In the genomic region with DNA sequence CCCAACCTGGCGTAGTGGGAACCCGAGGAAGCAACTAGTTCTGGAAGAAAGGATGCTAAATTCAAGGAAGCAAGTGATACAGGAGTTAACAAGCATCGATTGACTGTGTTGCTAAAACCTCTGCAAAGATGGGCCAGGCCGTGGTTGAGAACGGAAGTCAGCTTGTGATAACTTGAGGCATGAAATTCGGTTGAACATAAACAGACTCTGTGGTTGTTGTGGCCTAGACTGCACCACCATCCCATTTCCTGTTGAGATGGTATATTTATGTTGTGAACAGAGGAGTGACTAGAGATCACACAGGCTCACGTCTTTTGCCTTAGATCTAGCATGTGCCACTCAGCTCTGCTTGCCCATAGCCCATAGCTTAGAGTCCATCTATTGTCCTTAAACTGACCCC, we compare ENCODE assay signal across 16 mouse cellular contexts. TPM values are rescaled to one million over a fixed set of nuclear protein-coding genes. Genes with fewer than 3 reads are reported as not detected.
DNase-seq lines count a peak whose midpoint lies in the region; ATAC-seq and TF ChIP-seq lines count a peak whose summit lies in the region.
"Had no signal": no experiment of that assay in that cellular context is flagged by ENCODE, and none has a peak within 500 bp of the region (broad histone marks: within the 10 kb centered on the region; RNA-seq: fewer than 3 reads in every experiment).

No protein-coding gene starts in this region.

- H3K4me1 ChIP-seq in intestine, postnatal 0 days (replicated peaks; ENCODE audit: control insufficient read depth, insufficient read depth, low read length) = no peaks in the 10 kb centered on the region
- H3K4me1 ChIP-seq: forebrain, embryonic 13.5 days; heart, embryonic 13.5 days; stomach, embryonic 15.5 days had no signal

- no peak overlapping the region for H3K4me2 ChIP-seq in intestine, postnatal 0 days (replicated peaks; ENCODE audit: low read depth)
- H3K4me2 ChIP-seq: forebrain, embryonic 13.5 days; heart, embryonic 13.5 days; stomach, embryonic 15.5 days had no signal

- TF ChIP-seq CTCF in intestine, postnatal 0 days (IDR thresholded peaks at IDR 0.05; ENCODE audit: low read depth) = no peak

- H3K9ac ChIP-seq in intestine, postnatal 0 days (ENCODE audit: low read depth, low read length) = no peak overlapping the region
- H3K9ac ChIP-seq: forebrain, embryonic 13.5 days; heart, embryonic 13.5 days; stomach, embryonic 15.5 days had no signal

- no peaks in the 10 kb centered on the region for H3K9me3 ChIP-seq in intestine, postnatal 0 days (ENCODE audit: control insufficient read depth)
- H3K9me3 ChIP-seq: forebrain, embryonic 13.5 days; heart, embryonic 13.5 days; stomach, embryonic 15.5 days had no signal

- no peak overlapping the region for H3K27ac ChIP-seq in intestine, postnatal 0 days (ENCODE audit: low read depth, low read length)
- H3K27ac ChIP-seq: forebrain, embryonic 13.5 days; heart, embryonic 13.5 days; hindbrain, postnatal 0 days; stomach, embryonic 15.5 days had no signal

- no peaks in the 10 kb centered on the region for H3K27me3 ChIP-seq in intestine, postnatal 0 days (replicated peaks; ENCODE audit: control insufficient read depth, insufficient read depth, low read length)
- H3K27me3 ChIP-seq: CH12.LX; forebrain, embryonic 13.5 days; heart, embryonic 13.5 days; stomach, embryonic 15.5 days had no signal

- no peaks in the 10 kb centered on the region for H3K36me3 ChIP-seq in intestine, postnatal 0 days (ENCODE audit: control insufficient read depth, insufficient read depth)
- H3K36me3 ChIP-seq: heart, embryonic 13.5 days; stomach, embryonic 15.5 days had no signal

- intact Hi-C loops in left cerebral cortex, postnatal 10 days (cut with DNase I) = no loop called here

- no peak for ATAC-seq in intestine, postnatal 0 days
- ATAC-seq: forebrain, embryonic 13.5 days; hindbrain, postnatal 0 days had no signal

- H3K4me3 ChIP-seq in intestine, postnatal 0 days (ENCODE audit: low read depth, low read length) = no peak overlapping the region
- H3K4me3 ChIP-seq: forebrain, embryonic 13.5 days; heart, embryonic 13.5 days; megakaryocyte, embryonic 14.5 days; stomach, embryonic 15.5 days had no signal

- peak; percentile 19 for DNase-seq in spleen, adult 12 weeks (ENCODE audit: low spot score)
- no peak for DNase-seq in spleen, postnatal 4 days (ENCODE audit: low spot score in 2 of 2)
- DNase-seq in lung, postnatal 25 days (ENCODE audit: low spot score) = peak; percentile 18
- peak; percentile 54 to 60 for DNase-seq in spleen, postnatal 36 days (ENCODE audit: low spot score in 2 of 2)
- DNase-seq in kidney, adult 11 months = no peak
- DNase-seq in left cerebral cortex, postnatal 10 days (ENCODE audit: extremely low spot score in 1 of 2, low spot score in 2 of 2) = no peak
- no peak for DNase-seq in kidney, postnatal 36 days
- DNase-seq: cerebellum, adult 8-10 months; kidney, postnatal 10 days had no signal

- WGBS in intestine, postnatal 0 days = 76% methylated on average over 7 of the region's 7 CpGs

RNA-seq across cellular contexts. Expression of gene St8sia6, which starts 36.5 kb away (rescaled TPM):
- total RNA-seq in left cerebral cortex, postnatal 10 days (2021) = under 1 TPM; 0.73 to 0.87 TPM
- 0.60 and 0.65 TPM in 2 replicates for polyA plus RNA-seq in intestine, postnatal 0 days (2015; fragmentation: Nextera tagmentation; extraction: Ambion mirVana)

Comparison
In these comparisons a context has a peak if more than half of its experiments do, and no peak if none do; other contexts are left out.
1. DNase-seq: peak in spleen, adult 12 weeks (single experiment), lung, postnatal 25 days (single experiment) and spleen, postnatal 36 days (2 of 2); none in spleen, postnatal 4 days (0 of 2), kidney, adult 11 months (single experiment), left cerebral cortex, postnatal 10 days (0 of 2) and kidney, postnatal 36 days (0 of 2).